Mouse (Mus musculus) liver, postnatal 0 days (tissue): Measurements from ENCODE around the gene Pole2. TPM values are rescaled to one million over a fixed set of nuclear protein-coding genes. Genes with fewer than 3 reads are reported as not detected.

Experiments used
- ATAC-seq: fragments of 200-750 bp; cut with Nextera tagmentation; 2 replicates; pipeline ENCODE4 v1.8.0; 2017; ENCODE audit warnings: mild to moderate bottlenecking, moderate library complexity
- DNase-seq: peaks from one replicate; pipeline ENCODE4 v3.0.0-alpha.2; 2016
- H3K27ac ChIP-seq: fragments of 300-500 bp; sonication (generic); 2 replicates; pipeline ENCODE4 v1.5.1; 2014; ENCODE audit warnings: antibody characterized with exemption, moderate library complexity, mild to moderate bottlenecking, low read depth
- H3K27me3 ChIP-seq: fragments of 300-500 bp; sonication (generic); 2 replicates; pipeline ENCODE4 v1.6.1; 2014; ENCODE audit warnings: low read length, control low read depth, mixed read lengths; ENCODE audit not compliant: insufficient read depth
- H3K36me3 ChIP-seq: fragments of 300-500 bp; sonication (generic); replicated peaks from 2 replicates; pipeline ENCODE4 v1.6.1; 2014; ENCODE audit warnings: mild to moderate bottlenecking, control low read depth, low read length, moderate library complexity, mixed read lengths; ENCODE audit not compliant: insufficient read depth
- H3K4me1 ChIP-seq: fragments of 300-500 bp; sonication (generic); 2 replicates; pipeline ENCODE4 v1.6.1; 2014; ENCODE audit warnings: antibody characterized with exemption, mild to moderate bottlenecking, control low read depth; ENCODE audit not compliant: insufficient read depth
- H3K4me2 ChIP-seq: fragments of 300-500 bp; sonication (generic); 2 replicates; pipeline ENCODE4 v1.6.1; 2014; ENCODE audit warnings: low read depth, mild to moderate bottlenecking, low read length, moderate library complexity, mixed read lengths
- H3K4me3 ChIP-seq: fragments of 300-500 bp; sonication (generic); 2 replicates; pipeline ENCODE4 v1.5.1; 2014; ENCODE audit warnings: low read depth, low read length
- H3K9ac ChIP-seq: fragments of 300-500 bp; sonication (generic); replicated peaks from 2 replicates; pipeline ENCODE4 v1.6.1; 2014; ENCODE audit warnings: mild to moderate bottlenecking, moderate library complexity
- H3K9me3 ChIP-seq: fragments of 300-500 bp; sonication (generic); 2 replicates; pipeline ENCODE4 v1.6.1; 2016; ENCODE audit warnings: mild to moderate bottlenecking, control low read depth, low read length, mixed read lengths
- CTCF ChIP-seq: sonication (generic); IDR thresholded peaks from 2 replicates; pipeline ENCODE4 v1.5.1; 2016; ENCODE audit warnings: antibody characterized with exemption, low read depth
- EP300 ChIP-seq: IDR thresholded peaks from 2 replicates; pipeline ENCODE4 v1.6.1; 2016; ENCODE audit warnings: antibody characterized with exemption, low read depth, mild to moderate bottlenecking
- WGBS: fragments of 180-500 bp; shearing (Covaris S2); extraction: QIAGEN DNeasy Blood & Tissue Kit; methylation state at CpG from one replicate; pipeline ENCODE4 v1.1.7; 2014; ENCODE audit not compliant: insufficient replicate concordance; 5-methylcytosine and 5-hydroxymethylcytosine counted together
- polyA plus RNA-seq: library from polyadenylated mRNA; unstranded; fragments of >200 nt; fragmentation: Nextera tagmentation; extraction: Ambion mirVana; gene quantifications from 2 replicates; pipeline ENCODE4 v1.2.1, GENCODE M21; 2015

Gene Pole2
- polyA plus RNA-seq, 1 experiment from 2014 or later = 9.3 TPM

GRCm38 (mm10) chr12:69196444-69197377, 31.3 kb downstream of the Pole2 start, which contains the start of gene Gm49383:
TSS of gene Gm49383 (minus strand) at chr12:69197104.
- H3K27ac ChIP-seq = peak within 1 kb of the TSS; percentile 92
- no peaks in the 10 kb centered on the region for H3K27me3 ChIP-seq
- H3K4me1 ChIP-seq = peaks cover 17% of the 10 kb centered on the region
- H3K4me3 ChIP-seq = peak within 1 kb of the TSS; percentile 99
- peaks cover 15% of the 10 kb centered on the region for H3K36me3 ChIP-seq
- TF ChIP-seq CTCF = no peak
- no peak for TF ChIP-seq EP300
- H3K9ac ChIP-seq = peak within 1 kb of the TSS; percentile 93
- DNase-seq (peak; percentile 81), ATAC-seq (peak; percentile 74)
- H3K9me3 ChIP-seq = no peaks in the 10 kb centered on the region
- 3% methylated on average over 75 of the region's 75 CpGs for WGBS
- H3K4me2 ChIP-seq = peak within 1 kb of the TSS; percentile 97

- ATAC-seq = no peak
- H3K9me3 ChIP-seq = no peaks in the 10 kb centered on the region
- DNase-seq = no peak
- H3K27ac ChIP-seq = no peak overlapping the region
- H3K36me3 ChIP-seq = peaks cover 7% of the 10 kb centered on the region
- H3K4me3 ChIP-seq = no peak overlapping the region
- H3K27me3 ChIP-seq = no peaks in the 10 kb centered on the region
- 92% methylated on average over 2 of the region's 2 CpGs for WGBS
- TF ChIP-seq CTCF = no peak
- no peak for TF ChIP-seq EP300
- H3K4me1 ChIP-seq = 0 out of 2 replicates have a peak, but pooled peaks cover 7% of the 10 kb centered on the region
- H3K9ac ChIP-seq = no peak overlapping the region
- no peak overlapping the region for H3K4me2 ChIP-seq
These were observed 35.4 kb downstream of the Pole2 start for GRCm38 (mm10) chr12:69192637-69193036.

- H3K36me3 ChIP-seq = peaks cover 10% of the 10 kb centered on the region
- no peak for ATAC-seq
These were observed 36.6 kb downstream of the Pole2 start for GRCm38 (mm10) chr12:69191396-69191795.

GRCm38 (mm10) chr12:69190522-69190921, 37.5 kb downstream of the Pole2 start:
- WGBS = 89% methylated on average over 1 of the region's 1 CpGs
- no peaks in the 10 kb centered on the region for H3K9me3 ChIP-seq
- no peak overlapping the region for H3K9ac ChIP-seq
- 0 out of 2 replicates have a peak, but pooled peaks have one; percentile 33 for ATAC-seq
- no peak overlapping the region for H3K4me2 ChIP-seq
- peaks cover 10% of the 10 kb centered on the region for H3K36me3 ChIP-seq
- H3K27ac ChIP-seq = no peak overlapping the region
- peaks cover 15% of the 10 kb centered on the region for H3K4me1 ChIP-seq
- H3K4me3 ChIP-seq = no peak overlapping the region
- no peak for TF ChIP-seq EP300
- peak; percentile 58 for TF ChIP-seq CTCF
- no peaks in the 10 kb centered on the region for H3K27me3 ChIP-seq
- no peak for DNase-seq

More at GRCm38 (mm10) chr12:69191396-69191795, 36.6 kb downstream of the Pole2 start:
- H3K9ac ChIP-seq = no peak overlapping the region
- H3K4me3 ChIP-seq = no peak overlapping the region
- TF ChIP-seq CTCF = no peak
- TF ChIP-seq EP300 = no peak
- no peaks in the 10 kb centered on the region for H3K9me3 ChIP-seq
- WGBS = 69% methylated on average over 5 of the region's 5 CpGs
- H3K4me1 ChIP-seq = peaks cover 16% of the 10 kb centered on the region
- H3K27me3 ChIP-seq = no peaks in the 10 kb centered on the region
- H3K4me2 ChIP-seq = no peak overlapping the region
- H3K27ac ChIP-seq = no peak overlapping the region
- no peak for DNase-seq

GRCm38 (mm10) chr12:69190074-69190473, 37.9 kb downstream of the Pole2 start:
- 89% methylated on average over 9 of the region's 9 CpGs for WGBS
- no peak overlapping the region for H3K4me3 ChIP-seq
- no peaks in the 10 kb centered on the region for H3K27me3 ChIP-seq
- no peak overlapping the region for H3K9ac ChIP-seq
- H3K9me3 ChIP-seq = no peaks in the 10 kb centered on the region
- no peak overlapping the region for H3K4me2 ChIP-seq
- no peak for TF ChIP-seq EP300
- TF ChIP-seq CTCF = no peak
- H3K36me3 ChIP-seq = peaks cover 10% of the 10 kb centered on the region
- H3K4me1 ChIP-seq = peaks cover 16% of the 10 kb centered on the region
- DNase-seq (no peak), ATAC-seq (no peak)
- H3K27ac ChIP-seq = no peak overlapping the region

- Histone ChIP-seq H3K9me3 (no peaks in the 10 kb centered on the region), H3K9ac (peak overlapping the region; percentile 39; the same call in 1 of the 2 replicates), H3K4me2 (peak overlapping the region; percentile 20), H3K27me3 (no peaks in the 10 kb centered on the region), H3K27ac (peak overlapping the region; percentile 66), H3K4me1 (peaks cover 20% of the 10 kb centered on the region), H3K4me3 (no peak overlapping the region), H3K36me3 (peaks cover 13% of the 10 kb centered on the region)
- ATAC-seq = no peak
- WGBS = 47% methylated on average over 5 of the region's 5 CpGs
- DNase-seq = peak; percentile 18
- no peak for TF ChIP-seq EP300
- TF ChIP-seq CTCF = no peak
These were observed 41.1 kb downstream of the Pole2 start for GRCm38 (mm10) chr12:69186811-69187471.
